Mouse (Mus musculus): ENCODE data around the gene Tas1r1.
A peak's percentile ranks its signal among the peaks of the same experiment; 100 is the strongest.

Gene Tas1r1

DNA sequence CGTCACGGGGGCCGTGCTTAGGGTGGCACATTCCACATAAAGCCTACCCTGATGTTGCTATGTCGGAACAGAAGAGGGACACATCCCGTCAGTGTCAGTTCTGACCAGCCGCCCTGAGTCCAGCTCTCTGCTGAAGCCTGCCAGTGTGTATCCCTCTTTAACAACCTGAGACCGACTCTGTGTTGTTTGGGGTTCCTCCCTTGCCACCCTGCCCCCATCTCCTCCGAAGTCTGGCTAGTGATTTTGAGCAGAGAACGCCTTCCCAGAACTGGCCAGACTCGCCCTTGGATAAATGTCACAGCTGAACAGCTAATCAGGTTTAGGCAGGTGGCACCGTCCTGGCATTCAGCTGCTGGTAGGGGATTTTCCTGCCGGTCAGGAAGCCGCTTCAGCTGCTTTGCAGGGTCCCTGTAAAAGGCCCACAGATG lies 27.6 kb downstream of the Tas1r1 start:
- no peak for DNase-seq (ENCODE audit: low read depth, low spot score)

DNA sequence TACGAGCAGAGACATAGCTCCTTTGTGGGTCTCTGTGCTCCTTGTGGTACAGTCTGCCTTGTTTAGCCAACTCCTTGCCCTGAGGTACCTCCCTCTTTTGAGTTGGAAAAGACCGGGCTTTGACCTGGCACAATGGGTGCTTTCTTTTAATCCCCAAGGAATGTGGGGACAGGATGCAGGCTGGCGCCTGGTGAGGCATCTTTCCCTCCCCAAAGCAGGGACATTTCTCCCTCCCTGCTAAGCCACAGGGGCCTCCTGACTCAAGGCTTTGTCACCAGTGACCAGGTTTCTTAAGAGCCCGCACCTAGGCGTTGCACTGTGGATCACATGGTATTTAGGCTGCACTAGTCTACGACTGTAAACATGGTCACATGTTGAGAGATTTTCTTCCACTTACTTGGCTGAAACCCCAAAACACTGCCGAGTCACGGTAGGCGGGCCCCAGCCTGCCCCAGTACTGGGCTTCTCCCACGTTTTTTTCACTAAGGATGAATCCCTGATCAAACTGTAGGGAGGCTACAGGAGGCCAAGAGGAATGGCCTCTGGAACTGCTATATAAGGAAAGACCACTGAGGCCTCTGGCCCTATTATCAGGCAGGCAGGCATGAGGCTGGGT lies 28.2 kb downstream of the Tas1r1 start:
- peak; percentile 91 for DNase-seq (ENCODE audit: low read depth, low spot score)

DNA sequence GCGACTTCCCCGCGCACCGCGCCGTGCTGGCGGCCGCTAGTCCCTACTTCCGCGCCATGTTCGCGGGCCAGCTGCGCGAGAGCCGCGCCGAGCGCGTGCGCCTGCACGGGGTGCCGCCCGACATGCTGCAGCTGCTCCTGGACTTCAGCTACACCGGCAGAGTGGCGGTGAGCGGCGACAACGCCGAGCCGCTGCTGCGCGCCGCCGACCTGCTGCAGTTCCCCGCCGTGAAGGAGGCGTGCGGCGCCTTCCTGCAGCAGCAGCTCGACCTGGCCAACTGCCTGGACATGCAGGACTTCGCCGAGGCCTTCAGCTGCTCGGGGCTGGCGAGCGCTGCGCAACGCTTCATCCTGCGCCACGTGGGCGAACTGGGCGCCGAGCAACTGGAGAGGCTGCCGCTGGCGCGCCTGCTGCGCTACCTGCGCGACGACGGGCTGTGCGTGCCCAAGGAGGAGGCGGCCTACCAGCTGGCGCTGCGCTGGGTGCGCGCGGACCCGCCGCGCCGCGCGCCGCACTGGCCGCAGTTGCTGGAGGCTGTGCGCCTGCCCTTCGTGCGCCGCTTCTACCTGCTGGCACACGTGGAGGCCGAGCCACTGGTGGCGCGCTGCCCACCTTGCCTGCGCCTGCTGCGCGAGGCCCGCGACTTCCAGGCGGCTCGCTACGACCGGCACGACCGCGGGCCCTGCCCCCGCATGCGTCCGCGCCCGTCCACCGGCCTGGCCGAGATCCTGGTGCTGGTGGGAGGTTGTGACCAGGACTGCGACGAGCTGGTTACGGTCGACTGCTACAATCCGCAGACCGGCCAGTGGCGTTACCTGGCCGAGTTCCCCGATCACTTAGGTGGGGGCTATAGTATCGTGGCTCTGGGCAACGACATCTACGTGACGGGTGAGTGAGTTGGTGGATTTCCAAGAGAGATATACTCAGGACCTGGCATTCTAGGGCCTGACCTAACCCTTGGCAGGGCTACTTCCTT lies 29.0 kb downstream of the Tas1r1 start:
- DNase-seq (ENCODE audit: low read depth, low spot score) = peak; percentile 54

DNA sequence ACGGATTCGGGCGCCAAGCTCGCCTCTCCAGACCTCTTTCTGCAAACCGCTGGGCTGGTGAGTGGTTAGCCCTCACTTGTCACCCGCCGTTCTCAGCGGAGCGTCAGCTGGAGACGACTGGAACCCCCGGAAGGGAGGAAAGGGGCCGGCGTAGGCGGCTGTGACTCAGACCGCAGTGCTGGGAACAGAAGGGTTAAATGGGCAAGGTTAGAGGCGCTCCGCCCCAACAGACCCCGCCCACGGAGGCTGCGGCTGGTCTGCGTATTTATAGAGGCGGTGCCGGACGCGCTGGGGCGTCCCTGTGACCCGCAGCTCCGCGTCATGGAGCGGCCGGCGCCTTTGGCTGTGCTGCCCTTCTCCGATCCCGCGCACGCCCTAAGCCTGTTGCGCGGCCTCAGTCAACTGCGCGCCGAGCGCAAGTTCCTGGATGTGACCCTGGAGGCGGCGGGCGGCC lies 29.7 kb downstream of the Tas1r1 start, which contains the start of gene Klhl21:
Klhl21 (plus strand) TSS at position 182 of the 454 bp plus-strand sequence.
- peak; percentile 93 for DNase-seq (ENCODE audit: low read depth, low spot score)

DNA sequence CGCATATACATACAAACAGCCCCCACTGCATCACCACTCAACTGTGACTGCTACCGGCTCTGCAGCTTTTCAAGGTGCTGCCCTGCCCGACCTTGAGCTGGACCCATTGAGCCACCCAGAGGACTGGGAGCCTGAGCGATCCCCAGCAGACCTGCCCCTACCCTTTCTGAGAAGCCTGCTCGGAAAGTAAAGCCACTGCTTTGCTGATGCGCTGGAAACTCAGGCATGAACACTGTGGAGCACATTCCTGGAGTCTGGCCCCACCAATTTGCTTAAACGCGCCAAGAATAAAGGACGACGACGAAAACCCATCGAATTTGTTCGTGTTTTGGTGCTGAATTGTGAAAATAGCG lies 30.2 kb downstream of the Tas1r1 start:
- no peak for DNase-seq (ENCODE audit: low read depth, low spot score)

DNA sequence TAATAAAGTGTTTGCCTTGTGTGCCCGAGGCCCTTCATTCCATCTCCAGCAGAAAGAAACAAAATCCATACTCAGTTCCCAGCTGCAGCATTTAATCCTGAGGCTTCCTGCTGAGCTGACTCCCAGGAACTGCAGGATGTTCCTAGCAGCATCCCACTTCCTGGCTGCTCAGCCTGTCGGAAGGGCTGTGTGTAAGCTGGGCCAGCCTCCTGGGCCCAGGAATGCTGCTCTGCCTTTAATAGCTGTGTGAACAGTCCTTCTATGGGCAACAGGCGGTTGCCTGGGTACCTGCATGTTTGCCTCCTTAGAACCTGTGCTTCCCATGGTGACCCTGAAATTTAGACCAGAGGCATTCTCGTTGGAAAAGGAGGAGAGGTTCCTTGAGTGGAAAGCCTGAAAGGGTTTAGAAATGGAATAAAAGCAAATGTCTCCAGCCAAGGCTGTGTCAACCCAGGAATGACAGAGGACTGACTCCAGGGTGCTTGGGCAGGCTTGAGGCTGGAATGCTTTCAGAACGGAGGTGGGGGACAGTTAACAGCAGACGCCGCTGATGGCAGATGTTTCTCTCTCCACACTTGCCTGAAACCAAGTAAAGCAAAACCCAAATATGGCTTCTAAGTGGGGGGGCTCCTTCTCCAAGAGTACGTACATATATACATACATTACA lies 30.8 kb downstream of the Tas1r1 start:
- peak; percentile 76 for DNase-seq (ENCODE audit: low read depth, low spot score)

DNA sequence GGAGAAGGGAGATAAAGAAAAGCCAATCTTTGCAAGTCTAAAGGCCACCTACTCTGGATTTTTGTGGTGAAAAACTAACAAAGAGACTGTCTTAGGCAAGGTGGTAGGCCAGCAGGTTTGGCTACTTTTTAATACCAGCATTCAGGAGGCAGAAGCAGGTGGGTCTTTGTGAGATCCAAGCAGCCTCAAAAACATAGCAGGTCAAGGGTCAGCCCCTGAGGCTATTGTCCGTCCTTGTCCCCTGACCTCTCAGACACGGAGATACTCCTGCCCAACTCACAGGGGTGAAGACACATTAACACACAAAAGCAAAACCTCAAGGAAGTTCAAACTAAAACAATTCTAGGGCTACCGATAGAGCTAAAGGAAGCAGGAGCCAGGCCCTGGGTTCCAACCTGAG lies 31.6 kb downstream of the Tas1r1 start:
- no peak for DNase-seq (ENCODE audit: low read depth, low spot score)

DNA sequence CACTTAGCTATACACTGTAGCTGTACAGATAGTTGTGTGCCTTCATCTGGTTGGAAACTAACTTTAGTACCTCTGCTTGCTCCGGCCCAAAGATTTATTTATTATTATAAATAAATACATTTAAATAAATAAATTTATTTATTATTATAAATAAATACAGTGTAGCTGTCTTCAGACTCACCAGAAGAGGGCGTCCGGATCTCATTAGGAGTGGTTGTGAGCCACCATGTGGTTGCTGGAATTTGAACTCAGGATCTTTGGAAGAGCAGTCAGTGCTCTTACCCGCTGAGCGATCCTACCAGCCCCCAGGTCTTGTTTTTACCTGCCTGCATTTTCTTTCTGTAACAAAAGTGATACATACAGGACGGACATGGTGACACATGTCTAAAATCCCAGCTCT lies 32.2 kb downstream of the Tas1r1 start:
- peak; percentile 42 for DNase-seq (ENCODE audit: low read depth, low spot score)

DNA sequence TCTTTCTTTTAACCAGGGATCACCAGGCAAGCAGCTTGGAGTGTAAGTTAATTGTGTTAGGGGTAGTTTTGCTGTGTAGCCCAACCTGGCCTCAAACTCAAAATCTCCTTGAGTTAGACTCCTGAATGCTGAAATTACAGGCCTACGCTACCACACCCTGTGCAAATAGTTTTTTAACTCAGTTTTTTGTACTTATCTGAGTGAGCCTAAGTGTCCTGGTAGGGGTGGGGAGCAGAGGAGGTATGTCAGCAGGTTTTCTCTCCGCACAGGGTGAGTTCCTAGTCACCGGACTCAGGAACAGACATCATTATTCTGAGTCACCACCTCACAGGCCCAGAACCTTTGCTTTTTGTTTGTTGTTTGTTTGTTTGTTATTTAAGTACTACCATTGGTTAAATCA lies 36.3 kb downstream of the Tas1r1 start:
- DNase-seq (ENCODE audit: low read depth, low spot score) = no peak

DNA sequence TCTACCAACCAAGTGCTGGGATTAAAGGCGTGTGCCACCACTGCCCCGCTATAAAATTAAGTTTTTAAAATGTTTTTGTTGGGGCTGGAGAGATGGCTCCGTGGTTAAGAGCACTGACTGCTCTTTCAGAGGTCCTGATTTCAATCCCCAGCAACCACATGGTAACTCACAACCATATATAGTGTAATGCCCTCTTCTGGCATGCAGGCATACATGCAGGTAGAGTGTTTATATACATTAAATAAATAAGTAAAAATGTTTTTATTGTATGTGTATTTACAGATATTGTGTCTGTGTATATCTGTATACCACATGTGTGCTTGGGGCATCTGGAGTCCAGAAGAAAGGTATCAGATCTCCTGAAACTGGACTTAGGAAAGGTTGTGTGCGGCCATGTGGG lies 37.0 kb downstream of the Tas1r1 start:
- no peak for DNase-seq (ENCODE audit: low read depth, low spot score)

DNA sequence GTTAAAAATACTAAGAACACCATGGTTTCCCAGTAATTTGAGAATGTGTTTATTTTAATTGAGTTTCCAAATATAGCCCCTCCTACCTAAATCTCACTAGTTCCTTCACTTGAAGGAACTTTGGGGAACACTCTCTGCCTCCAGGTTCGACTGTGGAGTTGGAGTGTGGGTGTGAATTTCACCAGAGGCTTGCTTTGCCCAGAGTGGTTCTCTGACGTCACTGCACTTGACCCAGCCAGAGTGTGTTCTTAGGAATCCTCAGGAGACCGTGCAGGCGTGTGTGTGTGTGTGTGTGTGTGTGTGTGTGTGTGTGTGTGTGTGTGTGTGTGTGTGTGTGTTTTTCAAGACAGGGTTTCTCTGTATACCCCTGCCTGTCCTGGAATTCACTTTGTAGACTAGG lies 37.5 kb downstream of the Tas1r1 start:
- no peak for DNase-seq (ENCODE audit: low read depth, low spot score)

DNA sequence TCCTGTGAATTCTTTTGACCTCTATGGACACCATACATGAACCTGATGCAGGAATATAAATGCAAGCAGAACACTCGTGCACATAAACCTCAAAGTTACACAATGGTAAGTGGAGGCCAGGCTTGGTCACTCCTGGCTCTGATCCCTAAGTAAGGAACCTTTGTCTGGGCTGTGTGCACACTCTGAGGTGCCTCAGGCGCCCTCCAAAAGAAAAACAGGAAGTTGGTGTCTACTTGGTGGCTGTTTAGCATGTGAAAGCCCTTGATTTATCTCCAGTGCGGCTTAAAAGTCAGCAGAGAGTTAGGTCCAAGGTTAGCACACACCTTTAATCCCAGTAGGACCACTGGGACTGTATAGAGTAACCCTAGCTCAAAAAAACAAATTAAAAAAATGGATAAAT lies 38.9 kb downstream of the Tas1r1 start:
- no peak for DNase-seq (ENCODE audit: low read depth, low spot score)

DNA sequence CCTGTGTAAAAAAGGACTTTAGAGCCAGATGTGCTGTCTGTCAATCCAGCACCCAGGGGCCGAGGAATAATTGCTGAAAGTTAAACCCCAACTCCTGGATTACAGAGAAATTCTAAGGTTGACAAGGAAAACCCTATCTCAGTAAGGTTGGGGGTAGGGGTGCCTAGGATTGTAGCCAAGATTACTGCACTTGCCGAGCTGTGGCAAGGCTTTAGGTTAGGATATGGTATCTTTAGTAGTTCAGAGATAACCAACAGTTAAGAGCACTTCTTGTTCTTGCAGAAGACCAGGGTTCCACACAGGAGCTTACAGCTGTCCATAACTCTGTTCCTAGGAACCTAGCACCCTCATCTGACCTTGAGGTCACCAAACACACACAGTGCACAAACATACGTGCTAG lies 40.7 kb downstream of the Tas1r1 start:
- DNase-seq (ENCODE audit: low read depth, low spot score) = no peak

DNA sequence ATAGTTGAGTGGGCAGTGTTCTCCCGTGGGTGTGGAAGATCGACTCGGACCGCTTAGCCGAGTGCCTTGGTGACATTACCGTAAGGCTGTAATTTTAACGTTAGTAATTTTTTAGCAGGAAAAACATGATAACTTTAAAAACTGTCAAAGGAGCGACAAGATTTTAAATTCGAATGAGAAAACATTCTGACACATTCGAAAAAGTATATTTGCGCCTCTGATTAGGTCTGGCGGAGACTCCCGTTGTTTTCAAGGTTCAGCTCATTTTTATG lies 41.5 kb downstream of the Tas1r1 start:
- no peak for DNase-seq (ENCODE audit: low read depth, low spot score)

DNA sequence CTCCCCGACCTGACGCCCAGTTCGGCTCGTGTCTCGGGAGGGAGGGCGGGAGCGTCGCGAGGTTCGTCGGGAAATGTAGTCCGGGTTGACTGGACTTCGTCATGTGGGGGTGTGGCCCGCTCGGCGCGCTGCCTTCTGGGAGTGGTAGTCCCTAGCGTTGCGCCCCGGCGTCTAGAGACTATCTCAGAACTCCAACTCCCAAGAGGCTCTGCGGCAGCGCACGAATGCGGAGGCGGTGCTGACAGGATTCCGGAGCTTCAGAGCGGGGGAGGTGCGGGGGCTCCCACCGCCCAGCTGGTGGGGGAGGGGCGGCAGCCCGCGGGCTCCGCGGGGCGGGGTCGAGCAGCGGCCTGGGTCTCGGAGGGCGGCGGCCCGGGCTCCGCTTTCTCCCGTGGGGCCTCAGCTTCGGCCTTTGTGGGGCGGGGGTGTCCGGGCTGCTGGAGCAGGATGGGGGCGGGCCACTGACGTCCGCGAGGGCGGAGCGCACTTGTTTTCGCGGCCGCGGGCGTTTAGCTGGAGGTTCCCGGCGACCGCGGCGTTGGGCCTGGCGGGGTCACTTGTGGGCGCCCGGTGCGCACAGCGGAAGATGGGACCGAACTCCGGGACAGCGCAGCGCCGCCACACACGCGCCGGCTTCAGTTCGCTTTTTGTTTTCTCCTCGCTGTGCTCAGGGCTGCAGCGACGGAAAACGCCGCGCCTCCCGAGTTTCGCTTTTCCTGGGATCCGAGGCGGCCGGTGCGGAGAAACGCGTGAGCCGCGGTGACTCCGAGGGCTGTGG lies 42.0 kb downstream of the Tas1r1 start, which contains the start of gene Phf13:
Phf13 (minus strand) TSS at position 86 of the 778 bp plus-strand sequence.
- peak; percentile 99 for DNase-seq (ENCODE audit: low read depth, low spot score)

DNA sequence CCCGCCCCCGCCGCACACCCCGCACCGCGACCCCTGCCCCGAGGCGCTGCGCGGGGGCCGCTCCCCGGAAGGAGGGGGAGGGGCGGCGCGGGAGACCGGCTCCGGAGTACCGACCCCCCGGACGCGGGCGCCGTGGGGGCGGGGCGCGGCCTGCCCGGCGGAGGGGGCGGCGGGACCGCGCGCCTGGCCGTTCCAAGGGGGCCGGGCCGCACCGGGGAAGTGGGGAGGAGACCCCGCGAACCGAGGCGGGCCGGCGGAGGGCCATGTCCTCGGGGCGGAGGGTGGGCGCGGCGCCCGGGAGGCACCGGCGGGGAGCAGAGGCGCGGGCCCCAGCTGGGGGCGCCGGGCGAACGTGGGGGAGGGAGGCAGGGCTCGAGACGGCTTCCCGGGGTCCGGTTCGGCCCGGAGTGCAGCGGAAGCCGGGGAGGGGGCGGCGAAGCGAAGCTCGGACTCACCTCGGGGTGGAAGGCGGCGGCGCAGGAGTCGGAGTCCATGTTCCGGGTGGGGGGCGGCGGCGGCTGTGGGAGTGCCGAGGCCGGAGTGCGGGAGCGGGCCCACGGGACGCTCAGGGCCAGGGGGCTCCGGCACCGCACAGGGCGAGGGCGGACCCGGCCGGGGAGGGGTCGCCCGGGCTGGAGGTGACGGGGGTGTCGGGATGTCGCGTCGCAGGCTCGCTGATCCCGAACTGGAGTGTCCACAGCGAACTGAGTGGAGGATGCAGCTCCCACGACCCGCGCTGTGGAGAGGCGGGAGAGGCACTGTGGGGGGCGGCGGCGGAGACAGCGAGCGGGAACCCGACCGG lies 42.8 kb downstream of the Tas1r1 start:
- no peak for DNase-seq (ENCODE audit: low read depth, low spot score)

DNA sequence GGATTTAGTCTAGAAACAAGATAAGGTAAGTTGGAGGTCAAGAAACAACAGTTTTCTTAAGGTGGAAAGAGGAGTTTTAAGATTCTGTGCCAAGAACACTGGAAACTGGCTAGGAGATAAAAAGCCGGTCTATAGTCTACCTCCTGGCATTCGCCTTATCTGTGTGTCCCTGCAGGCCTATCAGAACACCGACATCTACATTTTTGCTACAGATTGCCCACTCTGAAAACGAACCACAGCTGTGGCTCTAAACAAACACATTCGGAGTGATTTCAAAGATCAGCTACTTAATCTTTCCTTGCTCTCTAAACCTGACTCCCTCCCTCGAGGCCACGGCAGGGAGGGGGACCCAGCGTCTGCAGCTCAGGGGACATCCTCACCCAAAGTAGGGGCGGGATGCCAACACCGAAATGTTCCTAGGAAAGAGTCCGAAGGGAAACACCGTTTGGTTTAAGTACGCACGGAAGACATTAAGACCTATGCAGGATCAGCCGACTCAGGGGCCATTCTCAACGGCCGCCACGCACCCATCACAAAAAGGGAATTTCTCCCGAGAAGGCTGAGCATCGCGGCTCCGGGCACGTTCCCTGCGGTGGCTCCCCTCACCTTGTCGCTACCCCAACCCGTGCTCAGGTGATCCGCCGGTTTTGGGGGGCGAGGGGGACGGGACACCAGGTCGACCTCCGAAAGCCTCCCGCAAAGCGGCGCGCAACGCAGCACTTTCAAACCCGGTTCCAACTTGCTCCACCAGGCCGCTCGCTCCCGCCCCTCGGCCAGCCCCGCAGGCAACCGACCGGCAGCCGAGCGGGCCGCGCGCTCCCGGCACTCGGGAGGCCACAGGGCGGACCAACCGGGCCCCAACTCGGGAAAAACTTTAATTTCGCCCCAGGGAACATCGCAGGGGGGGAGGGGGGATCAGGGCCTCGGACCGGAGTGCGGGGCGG lies 43.9 kb downstream of the Tas1r1 start:
- peak; percentile 29 for DNase-seq (ENCODE audit: low read depth, low spot score)

DNA sequence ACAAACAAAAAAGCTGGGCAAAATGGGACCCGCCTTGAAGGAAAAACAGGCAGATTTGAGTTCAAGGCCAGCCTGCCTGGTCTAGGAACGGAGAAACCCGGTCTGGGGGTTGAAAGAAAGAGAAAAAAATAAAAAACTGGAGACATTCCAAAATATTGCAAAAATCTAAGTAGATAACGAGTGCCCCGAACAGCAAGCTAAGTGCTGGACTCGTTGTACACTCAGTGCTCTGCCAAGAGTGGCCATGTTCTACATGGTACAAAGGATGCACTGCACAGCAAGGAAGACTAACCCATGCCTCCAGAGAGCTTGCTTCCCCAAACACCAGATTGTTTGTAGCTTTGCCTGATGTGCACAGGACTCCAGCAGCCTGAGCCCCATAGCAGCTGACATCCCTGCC lies 45.3 kb downstream of the Tas1r1 start:
- no peak for DNase-seq (ENCODE audit: low read depth, low spot score)

DNA sequence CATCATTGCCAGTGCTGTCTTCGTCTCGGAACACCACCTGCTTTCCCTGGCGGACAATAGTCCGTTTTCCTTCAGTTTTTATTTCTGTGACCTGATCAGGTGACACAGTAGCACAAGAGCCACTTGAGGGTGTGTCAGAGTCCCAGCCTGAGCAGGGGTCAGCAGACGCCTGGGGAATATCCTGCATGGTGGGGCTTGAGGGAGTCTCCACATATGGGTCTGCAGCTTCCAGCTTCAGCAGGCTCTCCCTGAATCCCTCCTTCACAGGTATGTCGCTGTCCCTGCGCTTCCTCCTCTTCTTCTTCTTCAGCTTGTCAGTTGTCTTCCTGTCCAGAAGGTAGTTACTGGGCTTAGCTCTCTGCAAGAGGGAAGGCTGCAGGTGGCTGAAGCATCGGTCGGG lies 46.3 kb downstream of the Tas1r1 start:
- no peak for DNase-seq (ENCODE audit: low read depth, low spot score)

DNA sequence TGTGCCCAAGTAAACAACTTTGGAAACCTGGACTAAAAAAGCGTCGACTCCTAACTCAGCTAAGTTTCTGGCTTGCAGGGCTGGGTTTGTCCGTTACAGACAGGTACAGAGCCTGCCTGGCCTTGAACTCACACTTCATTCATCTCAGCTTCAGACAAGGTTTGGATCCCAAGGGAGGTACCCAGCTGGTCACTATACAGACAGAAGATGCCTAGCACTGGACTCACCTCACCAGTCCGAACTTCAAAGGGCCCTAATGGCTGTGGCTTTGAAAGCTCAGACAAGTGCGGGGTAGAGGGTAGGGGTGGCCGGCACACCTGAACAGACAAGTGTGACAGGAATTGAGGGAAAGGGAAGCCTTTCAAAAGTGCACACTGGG lies 49.3 kb downstream of the Tas1r1 start:
- no peak for DNase-seq (ENCODE audit: low read depth, low spot score)
